Mouse (Mus musculus) midbrain, postnatal 0 days (tissue): ENCODE results near the gene Garnl3. TPM values are rescaled to one million over a fixed set of nuclear protein-coding genes. Genes with fewer than 3 reads are reported as not detected.
A peak's percentile ranks its signal among the peaks of the same experiment; 100 is the strongest.

Experiments
- ATAC-seq: fragments of 200-750 bp; cut with Nextera tagmentation; 2 replicates; pipeline ENCODE4 v1.8.0; 2017; ENCODE audit warnings: moderate number of reproducible peaks, mild to moderate bottlenecking, moderate TSS enrichment, moderate library complexity; ENCODE audit not compliant: low FRiP score
- DNase-seq: peaks from one replicate; pipeline ENCODE4 v3.0.0-alpha.2; 2015; ENCODE audit warnings: low spot score
- H3K27ac ChIP-seq: fragments of 300-500 bp; sonication (generic); 2 replicates; pipeline ENCODE4 v1.5.1; 2014; ENCODE audit warnings: low read depth, mild to moderate bottlenecking, low read length, mixed read lengths
- H3K27me3 ChIP-seq: fragments of 300-500 bp; sonication (generic); 2 replicates; pipeline ENCODE4 v1.6.1; 2014; ENCODE audit warnings: low read length, control low read depth, mixed read lengths; ENCODE audit not compliant: insufficient read depth
- H3K36me3 ChIP-seq: fragments of 300-500 bp; sonication (generic); 2 replicates; pipeline ENCODE4 v1.6.1; 2014; ENCODE audit warnings: low read length, control low read depth, mixed read lengths; ENCODE audit not compliant: insufficient read depth
- H3K4me1 ChIP-seq: fragments of 300-500 bp; sonication (generic); 2 replicates; pipeline ENCODE4 v1.6.1; 2014; ENCODE audit warnings: mild to moderate bottlenecking, control low read depth, antibody characterized with exemption, low read length, mixed read lengths; ENCODE audit not compliant: insufficient read depth
- H3K4me2 ChIP-seq: fragments of 300-500 bp; sonication (generic); 2 replicates; pipeline ENCODE4 v1.6.1; 2014; ENCODE audit warnings: low read depth, mild to moderate bottlenecking, low read length, mixed read lengths; ENCODE audit not compliant: poor library complexity, severe bottlenecking
- H3K4me3 ChIP-seq: fragments of 300-500 bp; sonication (generic); 2 replicates; pipeline ENCODE4 v1.5.1; 2014; ENCODE audit warnings: low read depth, mild to moderate bottlenecking, low read length, moderate library complexity
- H3K9ac ChIP-seq: fragments of 300-500 bp; sonication (generic); replicated peaks from 2 replicates; pipeline ENCODE4 v1.6.1; 2014; ENCODE audit warnings: mild to moderate bottlenecking, low read length, moderate library complexity, mixed read lengths; ENCODE audit not compliant: poor library complexity, severe bottlenecking
- H3K9me3 ChIP-seq: fragments of 300-500 bp; sonication (generic); 2 replicates; pipeline ENCODE4 v1.6.1; 2016; ENCODE audit warnings: low read length, control low read depth
- CTCF ChIP-seq: IDR thresholded peaks from 2 replicates; pipeline ENCODE4 v1.5.1; 2016; ENCODE audit warnings: antibody characterized with exemption, mild to moderate bottlenecking
- WGBS: fragments of 180-500 bp; shearing (Covaris S2); extraction: QIAGEN DNeasy Blood & Tissue Kit; methylation state at CpG from one replicate; pipeline ENCODE4 v1.1.7; 2014; 5-methylcytosine and 5-hydroxymethylcytosine counted together
- polyA plus RNA-seq: library from polyadenylated mRNA; unstranded; fragments of >200 nt; fragmentation: Nextera tagmentation; extraction: Ambion mirVana; gene quantifications from 2 replicates; pipeline ENCODE4 v1.2.1, GENCODE M21; 2015
- total RNA-seq: library from RNA; depleted of rRNA; stranded (reverse); fragments of >200 nt; gene quantifications from 2 replicates; pipeline ENCODE4 v1.2.3, GENCODE M21; 2014

Garnl3 gene
- total and polyA plus RNA-seq, 2 experiments from 2014 or later = 77.1 to 134 TPM

DNA sequence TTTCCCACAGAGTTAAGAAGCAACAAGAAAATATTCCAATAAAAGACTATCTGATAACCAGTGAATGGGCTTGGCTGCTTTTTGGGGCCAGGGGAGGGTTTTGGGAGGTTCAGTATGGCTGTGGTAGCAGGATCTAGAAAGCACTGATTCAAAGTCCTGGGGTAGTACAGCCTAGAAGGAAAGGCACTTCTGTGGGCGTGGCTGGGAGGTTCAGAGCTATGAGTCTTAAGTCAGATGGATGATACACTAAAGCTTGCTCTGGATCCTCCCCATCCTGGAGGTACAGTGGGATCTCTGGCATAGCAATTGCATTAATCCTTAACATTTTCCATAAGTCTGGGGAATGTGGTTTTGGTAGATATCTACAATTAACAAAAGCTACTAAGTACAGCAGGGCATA lies 167.5 kb downstream of the Garnl3 start:
- ATAC-seq = no peak
- H3K27me3 ChIP-seq = no peaks in the 10 kb centered on the region
- H3K4me1 ChIP-seq = 0 out of 2 replicates have a peak, but pooled peaks cover 9% of the 10 kb centered on the region
- TF ChIP-seq CTCF = no peak
- H3K36me3 ChIP-seq = peaks cover 8% of the 10 kb centered on the region; the same call in 1 of the 2 replicates
- no peak overlapping the region for H3K9ac ChIP-seq
- no peak overlapping the region for H3K4me2 ChIP-seq
- no peak overlapping the region for H3K27ac ChIP-seq
- 75% methylated on average over 1 of the region's 1 CpGs for WGBS
- no peak overlapping the region for H3K4me3 ChIP-seq
- H3K9me3 ChIP-seq = no peaks in the 10 kb centered on the region
- no peak for DNase-seq

DNA sequence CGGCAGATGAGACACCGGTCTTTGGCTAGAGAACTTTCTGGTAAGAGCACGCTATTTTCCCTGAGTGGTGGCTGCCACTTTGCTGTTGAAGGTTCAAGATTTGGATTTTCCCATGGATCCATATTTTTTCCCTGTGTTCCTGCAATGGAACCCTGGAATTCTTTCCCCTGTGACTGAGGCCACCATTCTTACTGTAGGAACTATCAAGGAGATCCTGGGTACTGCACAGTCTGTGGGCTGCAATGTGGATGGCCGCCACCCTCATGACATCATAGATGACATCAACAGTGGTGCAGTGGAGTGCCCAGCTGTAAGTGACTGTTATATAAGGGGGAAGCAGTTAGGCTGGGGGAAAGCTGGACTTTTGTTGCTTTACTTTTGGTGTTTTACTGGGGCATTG lies 167.9 kb downstream of the Garnl3 start:
- 74% methylated on average over 4 of the region's 4 CpGs for WGBS
- no peak overlapping the region for H3K9ac ChIP-seq
- no peaks in the 10 kb centered on the region for H3K9me3 ChIP-seq
- DNase-seq (no peak), ATAC-seq (no peak)
- peaks cover 8% of the 10 kb centered on the region; the same call in 1 of the 2 replicates for H3K36me3 ChIP-seq
- no peak overlapping the region for H3K4me3 ChIP-seq
- TF ChIP-seq CTCF = no peak
- no peak overlapping the region for H3K4me2 ChIP-seq
- H3K4me1 ChIP-seq = 0 out of 2 replicates have a peak, but pooled peaks cover 9% of the 10 kb centered on the region
- H3K27ac ChIP-seq = no peak overlapping the region
- H3K27me3 ChIP-seq = no peaks in the 10 kb centered on the region

DNA sequence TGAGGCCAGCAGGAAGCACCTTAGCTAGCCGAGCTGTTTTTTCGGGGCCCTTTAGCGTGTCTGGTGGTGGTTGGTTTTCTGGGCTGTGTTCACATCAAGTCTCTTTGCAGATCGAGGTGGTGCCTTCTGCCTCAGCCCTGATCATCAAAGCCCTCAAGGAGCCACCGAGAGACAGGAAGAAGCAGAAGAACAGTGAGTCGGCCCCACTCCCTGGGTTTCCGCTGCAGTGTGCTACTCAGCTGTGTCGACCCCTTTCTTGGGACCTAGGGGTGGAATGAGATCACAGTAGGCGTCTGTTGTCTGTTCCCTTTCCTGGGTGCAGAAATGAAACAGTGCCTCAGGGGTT lies 168.6 kb downstream of the Garnl3 start:
- Histone ChIP-seq H3K4me1 (0 out of 2 replicates have a peak, but pooled peaks cover 9% of the 10 kb centered on the region), H3K27ac (no peak overlapping the region), H3K27me3 (no peaks in the 10 kb centered on the region), H3K4me2 (peak overlapping the region; percentile 85), H3K9ac (peak overlapping the region; percentile 90), H3K36me3 (peaks cover 8% of the 10 kb centered on the region), H3K9me3 (no peaks in the 10 kb centered on the region), H3K4me3 (peak overlapping the region; percentile 51)
- whole genome bisulfite sequencing = 8% methylated on average over 9 of the region's 9 CpGs
- ATAC-seq (no peak), DNase-seq (no peak)
- no peak for TF ChIP-seq CTCF

DNA sequence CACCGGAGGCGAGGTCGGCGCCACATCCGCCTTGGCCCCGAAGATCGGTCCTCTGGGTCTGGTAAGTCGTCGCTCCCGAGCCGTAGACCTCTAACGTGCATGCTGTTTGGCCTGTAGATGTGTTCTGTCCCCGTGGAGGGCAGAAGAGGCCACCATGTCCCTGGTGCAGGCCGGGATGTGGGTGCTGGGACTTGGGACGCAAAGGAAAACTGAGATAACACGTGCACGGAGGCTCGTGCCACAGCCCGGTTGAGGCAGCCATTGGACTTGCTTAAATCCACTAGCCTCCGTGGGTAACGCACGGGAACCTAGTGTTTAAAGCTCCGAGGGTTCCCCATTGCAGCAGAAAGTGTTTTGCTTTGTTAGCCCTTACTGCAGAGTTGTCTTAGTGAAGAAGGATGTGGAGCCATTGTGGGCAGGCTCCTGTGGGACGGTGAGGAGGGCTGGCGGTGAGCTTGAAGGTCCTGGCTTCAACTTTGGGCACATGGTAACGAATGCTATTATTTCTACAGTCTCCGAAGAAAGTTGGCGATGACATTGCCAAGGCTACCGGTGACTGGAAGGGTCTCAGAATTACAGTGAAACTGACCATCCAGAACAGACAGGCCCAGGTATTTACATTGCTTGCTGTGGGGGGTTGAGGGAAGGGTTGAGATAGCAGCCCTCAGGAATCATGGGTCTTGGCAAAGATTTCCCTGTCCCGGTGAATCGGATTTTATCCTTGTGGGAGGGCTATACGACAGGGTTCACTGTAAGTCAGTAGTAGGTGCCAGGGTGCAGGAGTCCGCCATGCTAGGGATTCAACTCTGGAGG lies 169.2 kb downstream of the Garnl3 start:
- Histone ChIP-seq H3K4me2 (peak overlapping the region; percentile 85), H3K27ac (peak overlapping the region; percentile 79), H3K9ac (peak overlapping the region; percentile 90), H3K4me3 (peak overlapping the region; percentile 51), H3K27me3 (no peaks in the 10 kb centered on the region), H3K36me3 (peaks cover 9% of the 10 kb centered on the region), H3K4me1 (0 out of 2 replicates have a peak, but pooled peaks cover 6% of the 10 kb centered on the region), H3K9me3 (no peaks in the 10 kb centered on the region)
- no peak for TF ChIP-seq CTCF
- DNase-seq (peak; percentile 22), ATAC-seq (no peak)
- WGBS = under 1% methylated on average over 33 of the region's 33 CpGs

DNA sequence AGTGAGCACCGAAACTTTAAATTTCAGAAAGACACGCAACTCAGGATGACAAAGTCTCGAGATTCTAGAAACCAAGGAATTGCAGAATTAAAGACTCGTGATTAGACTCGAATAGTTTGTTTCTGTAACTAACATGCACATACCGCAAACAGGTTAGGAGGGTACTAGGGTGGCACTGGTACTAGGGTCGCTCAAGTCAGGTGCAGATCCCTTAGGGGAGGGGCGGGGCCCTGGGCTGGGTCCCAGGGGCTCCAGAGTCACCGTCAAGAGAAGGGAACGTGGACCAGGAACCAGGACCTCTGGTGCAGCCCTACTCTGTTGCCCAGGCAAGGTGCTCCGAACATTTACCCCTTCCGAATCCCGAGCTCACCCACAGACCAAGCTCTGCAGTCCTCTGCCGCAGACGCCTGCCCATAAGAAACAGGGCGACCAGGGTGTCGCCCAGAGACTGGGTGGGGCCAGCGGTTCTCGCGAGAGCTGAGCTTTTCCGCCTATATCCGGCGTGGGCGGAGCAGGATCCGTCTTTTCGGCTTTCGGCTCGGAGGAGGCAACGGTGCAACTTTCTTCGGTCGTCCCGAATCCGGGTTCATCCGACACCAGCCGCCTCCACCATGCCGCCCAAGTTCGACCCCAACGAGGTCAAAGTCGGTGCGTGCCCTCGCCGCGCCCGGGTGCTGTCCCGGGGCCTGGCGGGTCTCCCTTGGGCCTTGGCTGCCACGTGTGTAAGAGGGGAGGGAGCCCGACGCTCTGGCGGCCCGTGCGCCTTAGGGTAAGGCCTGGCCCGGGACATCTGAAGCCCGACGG lies 170.1 kb downstream of the Garnl3 start, which contains the start of the genes Rpl12 and Lrsam1:
TSS of gene Rpl12 (plus strand) at position 368 of the 804 bp plus-strand sequence.
TSS of gene Lrsam1 (minus strand) at position 423 of the 804 bp plus-strand sequence.
- peak within 1 kb of the TSS; percentile 79 for H3K27ac ChIP-seq
- peak within 1 kb of the TSS; percentile 85 for H3K4me2 ChIP-seq
- DNase-seq (peak; percentile 97), ATAC-seq (peak; percentile 94)
- no peak for TF ChIP-seq CTCF
- peaks cover 17% of the 10 kb centered on the region for H3K36me3 ChIP-seq
- H3K27me3 ChIP-seq = no peaks in the 10 kb centered on the region
- 0 out of 2 replicates have a peak, but pooled peaks cover 6% of the 10 kb centered on the region for H3K4me1 ChIP-seq
- H3K9ac ChIP-seq = peak within 1 kb of the TSS; percentile 90
- H3K4me3 ChIP-seq = peak within 1 kb of the TSS; percentile 51
- 3% methylated on average over 53 of the region's 55 CpGs for WGBS
- H3K9me3 ChIP-seq = no peaks in the 10 kb centered on the region
